Mouse (Mus musculus): ENCODE results near the gene Retnlb.

DNA sequence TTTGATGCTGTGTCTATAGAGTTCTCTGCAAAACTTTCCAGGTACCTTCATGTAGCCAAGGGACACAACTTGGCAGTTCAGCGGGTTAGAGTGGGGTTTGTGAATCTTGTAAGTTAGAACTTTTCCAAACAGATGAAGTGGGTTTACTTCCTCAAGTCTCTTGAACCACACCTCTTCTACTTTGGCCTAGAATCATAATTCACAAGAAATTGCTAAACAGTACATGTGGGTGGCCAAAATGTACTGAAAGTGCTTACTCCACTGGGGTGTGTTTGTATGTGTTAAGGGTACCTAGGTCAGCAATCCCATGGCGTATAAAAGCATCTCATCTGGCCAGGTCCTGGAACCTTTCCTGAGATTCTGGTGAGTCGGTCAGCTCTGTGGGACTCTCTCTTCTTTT, 25.6 kb downstream of the Retnlb start, which contains the start of gene Retnla:
- TF ChIP-seq CTCF (IDR thresholded peaks at IDR 0.05; ENCODE audit: borderline replicate concordance, insufficient read depth, low read depth, low read length) (no peak), POLR2A (IDR thresholded peaks at IDR 0.05; ENCODE audit: borderline replicate concordance, insufficient read depth, low read length) (no peak)

Measured in cerebellum, adult 2 months (tissue).